ENCODE assay signal across 12 mouse cellular contexts in genomic region chr16:23165441-23165840, GRCm38 (mm10). TPM values are rescaled to one million over a fixed set of nuclear protein-coding genes. Genes with fewer than 3 reads are reported as not detected.
DNase-seq lines count a peak whose midpoint lies in the region; ATAC-seq and TF ChIP-seq lines count a peak whose summit lies in the region.
"Had no signal": no experiment of that assay in that cellular context is flagged by ENCODE, and none has a peak within 500 bp of the region (broad histone marks: within the 10 kb centered on the region; RNA-seq: fewer than 3 reads in every experiment).

No protein-coding gene starts in this region.

- no peak for ATAC-seq in kidney, embryonic 14.5 days (ENCODE audit: low FRiP score, low TSS enrichment)
- peak; percentile 56; the same call in 1 of the 2 replicates for ATAC-seq in neutrophil, adult 5-6 weeks (ENCODE audit: extremely low read depth, insufficient number of reproducible peaks, low FRiP score, poor library complexity, severe bottlenecking)
- ATAC-seq in hindbrain, embryonic 16.5 days, result no peak
- ATAC-seq in hindbrain, postnatal 0 days, result no peak

- no peaks in the 10 kb centered on the region for H3K9me3 ChIP-seq in kidney, embryonic 14.5 days (ENCODE audit: control insufficient read depth, low read length)
- H3K9me3 ChIP-seq in hindbrain, embryonic 16.5 days (ENCODE audit: control insufficient read depth, low read length), result no peaks in the 10 kb centered on the region
- H3K9me3 ChIP-seq in hindbrain, postnatal 0 days (ENCODE audit: low read length), result no peaks in the 10 kb centered on the region
- H3K9me3 ChIP-seq: embryonic facial prominence, embryonic 13.5 days; liver, embryonic 15.5 days had no signal

- H3K36me3 ChIP-seq in kidney, adult 2 months (ENCODE audit: control insufficient read depth, insufficient read depth, low read length), result no peaks in the 10 kb centered on the region
- H3K36me3 ChIP-seq in kidney, embryonic 14.5 days (ENCODE audit: control insufficient read depth, insufficient read depth, low read length), result no peaks in the 10 kb centered on the region
- H3K36me3 ChIP-seq in hindbrain, embryonic 16.5 days (ENCODE audit: control insufficient read depth, insufficient read depth, low read length), result no peaks in the 10 kb centered on the region
- H3K36me3 ChIP-seq in hindbrain, postnatal 0 days (ENCODE audit: insufficient read depth, low read length), result no peaks in the 10 kb centered on the region
- H3K36me3 ChIP-seq: embryonic facial prominence, embryonic 13.5 days; liver, embryonic 15.5 days had no signal

- H3K4me2 ChIP-seq in kidney, embryonic 14.5 days (replicated peaks; ENCODE audit: low read depth, low read length), result no peak overlapping the region
- no peak overlapping the region for H3K4me2 ChIP-seq in hindbrain, embryonic 16.5 days (ENCODE audit: low read length)
- no peak overlapping the region for H3K4me2 ChIP-seq in hindbrain, postnatal 0 days (ENCODE audit: low read depth, low read length)
- H3K4me2 ChIP-seq: embryonic facial prominence, embryonic 13.5 days; liver, embryonic 15.5 days had no signal

- WGBS in kidney, adult 2 months, result 82% methylated on average over 9 of the region's 9 CpGs
- 83% methylated on average over 9 of the region's 9 CpGs for WGBS in kidney, embryonic 14.5 days
- 74% methylated on average over 9 of the region's 9 CpGs for WGBS in hindbrain, embryonic 16.5 days
- WGBS in hindbrain, postnatal 0 days, result 74% methylated on average over 9 of the region's 9 CpGs

- H3K27me3 ChIP-seq in kidney, adult 2 months (replicated peaks; ENCODE audit: control insufficient read depth, insufficient read depth, low read length), result no peaks in the 10 kb centered on the region
- H3K27me3 ChIP-seq in kidney, embryonic 14.5 days (ENCODE audit: control insufficient read depth, insufficient read depth, low read length), result no peaks in the 10 kb centered on the region
- H3K27me3 ChIP-seq in hindbrain, embryonic 16.5 days (replicated peaks; ENCODE audit: control insufficient read depth, insufficient read depth, low read length), result no peaks in the 10 kb centered on the region
- H3K27me3 ChIP-seq in hindbrain, postnatal 0 days (ENCODE audit: insufficient read depth, low read length), result no peaks in the 10 kb centered on the region
- H3K27me3 ChIP-seq: embryonic facial prominence, embryonic 13.5 days; liver, embryonic 15.5 days had no signal

- no peak for DNase-seq in kidney, adult 2 months
- DNase-seq in CD4-positive helper T cell, adult 2 months (ENCODE audit: low read depth, low spot score), result peak; percentile 82
- peak; percentile 42 for DNase-seq in WW6 (ENCODE audit: low read depth, low spot score)
- DNase-seq in gastrocnemius, postnatal 4 days (ENCODE audit: low spot score in 2 of 2), result no peak
- DNase-seq in hindbrain, postnatal 0 days (ENCODE audit: low spot score), result no peak
- DNase-seq: retina, postnatal 1 day had no signal

- no peak overlapping the region for H3K4me3 ChIP-seq in kidney, adult 2 months (ENCODE audit: insufficient read depth, low read depth, low read length)
- no peak overlapping the region for H3K4me3 ChIP-seq in kidney, embryonic 14.5 days (ENCODE audit: low read length)
- H3K4me3 ChIP-seq in hindbrain, embryonic 16.5 days (ENCODE audit: low read length), result no peak overlapping the region
- H3K4me3 ChIP-seq in hindbrain, postnatal 0 days (ENCODE audit: low read length), result no peak overlapping the region
- H3K4me3 ChIP-seq: embryonic facial prominence, embryonic 13.5 days; liver, embryonic 15.5 days had no signal

- 0 out of 2 replicates have a peak, but pooled peaks have one; percentile 20 for TF ChIP-seq CTCF in kidney, adult 2 months (conservative IDR thresholded peaks at IDR 0.05; ENCODE audit: insufficient read depth, insufficient read length, low read depth, low read length)
- TF ChIP-seq CTCF in hindbrain, postnatal 0 days (IDR thresholded peaks at IDR 0.05; ENCODE audit: low read depth), result no peak

- no peaks in the 10 kb centered on the region for H3K4me1 ChIP-seq in kidney, adult 2 months (ENCODE audit: control insufficient read depth, insufficient read depth, low read length)
- H3K4me1 ChIP-seq in kidney, embryonic 14.5 days (ENCODE audit: control insufficient read depth, insufficient read depth, low read length), result no peaks in the 10 kb centered on the region
- no peaks in the 10 kb centered on the region for H3K4me1 ChIP-seq in hindbrain, embryonic 16.5 days (ENCODE audit: control insufficient read depth, insufficient read depth, low read depth, low read length)
- H3K4me1 ChIP-seq in hindbrain, postnatal 0 days (ENCODE audit: insufficient read depth, low read length), result no peaks in the 10 kb centered on the region
- H3K4me1 ChIP-seq: embryonic facial prominence, embryonic 13.5 days; liver, embryonic 15.5 days had no signal

- H3K9ac ChIP-seq in kidney, embryonic 14.5 days (ENCODE audit: low read depth, low read length), result no peak overlapping the region
- H3K9ac ChIP-seq in hindbrain, embryonic 16.5 days (ENCODE audit: low read depth, low read length), result no peak overlapping the region
- H3K9ac ChIP-seq in hindbrain, postnatal 0 days (replicated peaks; ENCODE audit: low read length), result no peak overlapping the region
- H3K9ac ChIP-seq: embryonic facial prominence, embryonic 13.5 days; liver, embryonic 15.5 days had no signal

- no peak for TF ChIP-seq POLR2A in kidney, adult 2 months (IDR thresholded peaks at IDR 0.05; ENCODE audit: low read depth, low read length)

- H3K27ac ChIP-seq in kidney, adult 2 months (ENCODE audit: insufficient read depth, low read depth, low read length), result no peak overlapping the region
- H3K27ac ChIP-seq in kidney, embryonic 14.5 days (ENCODE audit: low read depth, low read length), result no peak overlapping the region
- H3K27ac ChIP-seq in hindbrain, embryonic 16.5 days (ENCODE audit: low read depth, low read length), result no peak overlapping the region
- H3K27ac ChIP-seq in hindbrain, postnatal 0 days, result no peak overlapping the region
- H3K27ac ChIP-seq: embryonic facial prominence, embryonic 13.5 days; liver, embryonic 15.5 days had no signal

RNA-seq across cellular contexts. Expression of gene Adipoq, which starts 19.1 kb away (rescaled TPM):
- 68.9 and 86.8 TPM in 2 replicates for polyA plus RNA-seq in kidney, adult 2 months (2012; rRNA removed)
- polyA plus RNA-seq in kidney, embryonic 14.5 days (2014; fragmentation: Nextera tagmentation; extraction: Ambion mirVana), result not detected in 2 replicates
- total RNA-seq in neutrophil, adult 5-6 weeks (2017), result not detected in 2 replicates
- total RNA-seq in gastrocnemius, postnatal 4 days (2021), result 10 to 100 TPM; 35.8 to 82.7 TPM
- 0.32 TPM in 1 of 2 replicates, not detected in the other for polyA plus RNA-seq in hindbrain, embryonic 16.5 days (2015; fragmentation: Nextera tagmentation; extraction: Ambion mirVana)
- not detected in 2 replicates for total RNA-seq in hindbrain, postnatal 0 days (2014; rRNA removed)
- not detected in 2 replicates for polyA plus RNA-seq in hindbrain, postnatal 0 days (2015; fragmentation: Nextera tagmentation; extraction: Ambion mirVana)
- total RNA-seq: hematopoietic stem cell, adult 5-6 weeks had no signal
- polyA plus RNA-seq: embryonic facial prominence, embryonic 13.5 days; liver, embryonic 15.5 days had no signal

RNA-seq across cellular contexts. Expression of gene Rfc4, which starts 37.9 kb away (rescaled TPM):
- polyA plus RNA-seq in kidney, adult 2 months (2012; rRNA removed), result 0.38 and 0.48 TPM in 2 replicates
- polyA plus RNA-seq in kidney, embryonic 14.5 days (2014; fragmentation: Nextera tagmentation; extraction: Ambion mirVana), result 146 and 188 TPM in 2 replicates
- total RNA-seq in neutrophil, adult 5-6 weeks (2017), result 6.8 and 7.1 TPM in 2 replicates
- 10 to 100 TPM; 16.2 to 16.4 TPM for total RNA-seq in gastrocnemius, postnatal 4 days (2021)
- polyA plus RNA-seq in hindbrain, embryonic 16.5 days (2015; fragmentation: Nextera tagmentation; extraction: Ambion mirVana), result 38.5 and 39.1 TPM in 2 replicates
- total RNA-seq in hindbrain, postnatal 0 days (2014; rRNA removed), result 8.6 and 22.1 TPM in 2 replicates
- 31.6 and 35.7 TPM in 2 replicates for polyA plus RNA-seq in hindbrain, postnatal 0 days (2015; fragmentation: Nextera tagmentation; extraction: Ambion mirVana)

RNA-seq across cellular contexts. Expression of gene Eif4a2, which starts 58.2 kb away (rescaled TPM):
- 111 and 143 TPM in 2 replicates for polyA plus RNA-seq in kidney, adult 2 months (2012; rRNA removed)
- polyA plus RNA-seq in kidney, embryonic 14.5 days (2014; fragmentation: Nextera tagmentation; extraction: Ambion mirVana), result 215 and 226 TPM in 2 replicates
- total RNA-seq in neutrophil, adult 5-6 weeks (2017), result 1,840 and 1,846 TPM in 2 replicates
- 100 to 1,000 TPM; 274 to 300 TPM for total RNA-seq in gastrocnemius, postnatal 4 days (2021)
- 334 and 357 TPM in 2 replicates for polyA plus RNA-seq in hindbrain, embryonic 16.5 days (2015; fragmentation: Nextera tagmentation; extraction: Ambion mirVana)
- total RNA-seq in hindbrain, postnatal 0 days (2014; rRNA removed), result 490 and 513 TPM in 2 replicates
- polyA plus RNA-seq in hindbrain, postnatal 0 days (2015; fragmentation: Nextera tagmentation; extraction: Ambion mirVana), result 260 and 265 TPM in 2 replicates

RNA-seq across cellular contexts. Expression of gene St6gal1, which starts 59.1 kb away (rescaled TPM):
- polyA plus RNA-seq in kidney, adult 2 months (2012; rRNA removed), result 9.1 and 10.1 TPM in 2 replicates
- 32.5 and 36.7 TPM in 2 replicates for polyA plus RNA-seq in kidney, embryonic 14.5 days (2014; fragmentation: Nextera tagmentation; extraction: Ambion mirVana)
- total RNA-seq in neutrophil, adult 5-6 weeks (2017), result 137 and 141 TPM in 2 replicates
- 10 to 100 TPM; 13.9 to 16.4 TPM for total RNA-seq in gastrocnemius, postnatal 4 days (2021)
- polyA plus RNA-seq in hindbrain, embryonic 16.5 days (2015; fragmentation: Nextera tagmentation; extraction: Ambion mirVana), result 18.4 and 22.6 TPM in 2 replicates
- total RNA-seq in hindbrain, postnatal 0 days (2014; rRNA removed), result 23.9 and 39.9 TPM in 2 replicates
- 10.4 and 11.6 TPM in 2 replicates for polyA plus RNA-seq in hindbrain, postnatal 0 days (2015; fragmentation: Nextera tagmentation; extraction: Ambion mirVana)

Comparison
In these comparisons a context has a peak if more than half of its experiments do, and no peak if none do; other contexts are left out.
1. RNA of gene Adipoq, which starts 19.1 kb away (polyA plus RNA-seq): 68.9 to 86.8 TPM in kidney, adult 2 months; not detected in kidney, embryonic 14.5 days, not detected in hindbrain, postnatal 0 days and 0.32 TPM in hindbrain, embryonic 16.5 days; every median in the first group is over 10 times any median in the second.
2. RNA of gene Rfc4, which starts 37.9 kb away (polyA plus RNA-seq): 146 to 188 TPM in kidney, embryonic 14.5 days, 38.5 to 39.1 TPM in hindbrain, embryonic 16.5 days and 31.6 to 35.7 TPM in hindbrain, postnatal 0 days; 0.38 to 0.48 TPM in kidney, adult 2 months; every median in the first group is over 10 times any median in the second.
3. DNase-seq: peak in CD4-positive helper T cell, adult 2 months (single experiment) and WW6 (single experiment); none in kidney, adult 2 months (single experiment), gastrocnemius, postnatal 4 days (0 of 2) and hindbrain, postnatal 0 days (single experiment).